Mouse (Mus musculus): ENCODE measurements around the gene Stard8.
"Not testable (repeated sequence)": the region's sequence is repeated elsewhere in the genome, so short reads cannot be mapped to it uniquely, and the experiment has no call there.

The Stard8 gene

DNA sequence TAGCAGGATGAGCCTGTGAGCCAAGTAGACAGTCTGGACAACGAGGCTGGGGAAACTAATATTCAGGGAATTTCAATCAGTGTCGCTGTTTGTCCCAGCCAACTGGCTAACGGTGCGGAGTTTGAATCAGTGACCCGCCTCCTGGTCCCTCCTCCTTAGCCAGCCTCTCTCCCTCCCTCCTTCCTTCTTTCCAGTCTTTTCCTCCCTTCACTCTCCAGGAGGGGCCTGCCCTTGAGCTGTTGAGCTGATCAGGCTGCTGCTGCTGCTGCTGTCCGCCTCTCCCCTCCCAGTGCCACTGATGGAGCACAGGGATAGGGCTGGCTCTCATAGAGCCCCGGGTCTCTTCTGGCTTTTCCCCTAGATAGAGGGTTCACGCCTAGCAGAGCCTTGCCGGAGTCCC lies at the start of gene Stard8:
Gene Stard8 (plus strand): TSS at position 203 of the 400 bp plus-strand sequence.
- DNase-seq: no peak

DNA sequence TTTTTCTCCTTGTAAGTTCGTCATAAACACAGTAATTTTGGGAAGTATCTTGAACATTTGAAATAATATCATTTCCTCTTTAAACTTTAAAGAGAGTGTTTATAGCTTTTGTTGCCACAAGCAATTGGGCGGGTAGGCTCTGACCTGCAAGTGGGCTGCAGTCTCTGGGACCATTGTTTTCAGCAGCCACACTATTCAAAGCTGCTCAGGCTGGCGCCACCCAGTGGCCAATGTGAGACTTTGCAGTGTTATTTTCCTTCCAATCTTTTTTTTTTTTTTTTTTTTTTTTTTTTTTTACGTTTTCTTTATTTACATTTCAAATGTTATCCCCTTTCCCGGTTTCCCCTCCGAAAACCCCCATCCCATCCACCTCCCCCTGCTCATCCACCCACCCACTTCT lies 49.1 kb upstream of the Stard8 start:
- no peak for DNase-seq

DNA sequence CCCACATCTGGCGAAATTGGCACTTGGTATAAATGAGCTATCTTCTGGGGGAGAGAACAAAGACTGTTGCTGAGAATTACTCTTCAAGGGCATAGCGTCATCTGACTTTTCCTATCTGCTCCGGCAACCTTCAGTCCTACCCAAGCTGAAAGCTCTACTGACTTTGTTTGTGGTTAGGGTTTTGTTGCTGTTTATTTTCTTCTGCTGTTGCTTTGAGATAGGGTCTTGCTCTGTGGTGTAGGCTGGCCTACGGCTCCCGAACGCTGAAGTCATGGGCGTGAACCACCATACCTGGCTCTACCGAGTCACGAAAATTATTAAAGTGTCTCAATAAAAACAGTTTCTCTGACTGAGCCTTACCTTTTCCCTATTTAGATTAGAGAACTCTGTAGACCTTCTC lies 44.8 kb upstream of the Stard8 start:
- no peak for DNase-seq

DNA sequence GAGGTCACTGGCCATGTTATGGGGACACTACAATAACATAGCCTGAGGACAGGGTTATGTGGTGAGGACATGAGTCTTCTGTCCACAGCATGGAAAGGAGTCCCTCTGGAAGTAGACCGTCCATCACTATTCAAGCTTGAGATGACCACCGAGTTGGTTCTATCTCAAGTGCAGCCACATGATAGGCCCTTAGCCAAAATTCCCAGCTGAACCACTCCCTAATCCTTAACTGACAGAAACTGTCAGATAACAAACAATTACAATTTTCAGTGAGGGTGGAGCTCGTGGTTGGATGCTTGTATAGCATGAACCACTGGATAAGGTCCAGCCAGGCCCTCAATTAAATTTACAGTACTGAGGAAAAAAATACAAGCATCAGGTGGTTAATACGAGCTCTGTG lies 44.0 kb upstream of the Stard8 start:
- DNase-seq: no peak

DNA sequence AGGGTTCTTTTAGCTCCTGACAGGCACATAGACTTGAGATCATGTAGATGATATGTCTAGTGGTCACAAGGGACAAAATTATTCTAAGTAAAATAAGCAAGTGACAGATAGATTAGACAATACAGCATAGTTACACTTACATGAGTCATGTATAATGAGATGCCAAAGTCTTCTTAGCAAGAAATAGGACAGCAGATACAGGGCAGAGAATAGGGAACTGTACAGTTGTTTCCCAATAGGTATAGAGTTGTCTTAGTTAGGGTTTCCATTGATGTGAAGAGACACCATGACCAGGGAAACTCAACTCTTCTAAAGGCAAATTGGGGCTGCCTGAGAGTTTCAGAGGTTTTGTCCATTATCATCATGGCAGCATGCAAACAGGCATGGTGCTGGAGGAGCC lies 39.3 kb upstream of the Stard8 start:
- DNase-seq: no peak

DNA sequence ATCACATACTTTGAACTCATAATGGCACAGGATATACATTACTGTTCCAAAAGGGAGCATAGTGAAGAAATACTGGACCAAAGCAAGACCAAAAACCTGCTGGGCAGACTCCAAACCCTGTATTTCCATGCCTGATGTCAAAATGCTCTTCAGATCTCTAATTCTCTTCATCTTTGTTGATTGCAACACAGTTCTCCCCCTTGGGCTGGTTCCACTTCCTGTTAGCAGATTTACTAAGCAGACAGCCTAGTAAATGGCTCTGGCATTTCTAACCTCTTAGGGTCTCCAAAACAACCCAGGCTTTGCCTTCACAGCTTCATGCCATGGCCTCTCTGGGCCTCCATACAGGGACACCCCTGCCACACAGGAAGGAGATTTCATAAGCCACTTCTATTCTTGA lies 38.5 kb upstream of the Stard8 start:
- no peak for DNase-seq

DNA sequence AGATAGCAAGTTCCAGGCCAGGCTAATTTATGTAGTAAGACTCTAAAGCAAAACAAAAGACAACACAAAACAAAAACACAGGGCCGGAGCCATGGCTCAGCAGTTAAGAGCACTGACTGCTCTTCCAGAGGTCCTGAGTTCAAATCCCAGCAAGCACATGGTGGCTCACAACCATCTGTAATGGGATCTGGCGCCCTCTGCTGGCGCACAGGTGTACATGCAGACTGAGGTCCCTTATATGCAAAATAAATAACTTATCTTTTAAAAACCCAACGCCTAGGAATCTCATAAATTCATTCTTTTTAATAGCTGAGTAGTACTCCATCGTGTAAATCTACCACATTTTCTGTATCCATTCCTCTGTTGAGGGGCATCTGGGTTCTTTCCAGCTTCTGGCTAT lies 16.4 kb upstream of the Stard8 start:
- not testable (repeated sequence) for DNase-seq

DNA sequence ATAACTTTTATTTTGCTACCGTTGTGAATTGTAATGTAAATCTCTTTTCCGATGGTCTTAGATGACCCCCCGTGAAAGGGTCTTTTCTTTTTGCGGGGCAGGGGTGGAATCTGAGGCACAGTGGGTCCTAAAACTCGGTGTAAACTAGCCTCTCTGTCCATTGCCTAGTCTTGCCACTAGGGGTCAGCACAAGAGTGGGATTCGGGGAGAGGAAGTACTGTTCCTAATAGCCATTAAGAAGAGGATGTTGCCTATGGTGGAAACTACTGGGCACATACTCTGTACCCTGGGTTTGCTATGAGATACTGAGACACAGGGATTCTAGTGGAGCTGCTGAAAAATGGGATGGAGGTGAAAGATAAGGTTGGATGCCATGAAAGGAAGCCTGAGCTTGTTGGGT lies 13.5 kb upstream of the Stard8 start:
- peak; percentile 23 for DNase-seq

DNA sequence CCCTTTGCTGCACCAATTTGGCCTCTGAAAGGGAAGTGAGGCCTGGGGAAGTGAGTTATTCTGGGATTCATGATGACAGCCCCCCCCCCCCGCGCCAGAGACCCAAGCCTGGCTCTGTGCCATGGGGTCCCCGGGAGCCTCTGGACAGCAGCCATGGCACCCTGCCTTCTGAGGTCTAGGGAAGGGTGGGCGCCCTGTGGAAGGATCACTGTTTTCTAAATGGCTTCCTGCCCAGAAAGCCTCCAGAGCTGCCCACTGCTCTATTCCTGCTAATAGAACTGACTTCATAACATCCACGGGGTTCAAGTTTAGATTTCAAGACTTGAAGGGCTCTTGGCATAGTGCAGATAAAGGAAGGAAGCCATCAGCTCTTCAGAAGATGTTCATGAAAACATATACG lies 983 bp upstream of the Stard8 start:
- no peak for DNase-seq

DNA sequence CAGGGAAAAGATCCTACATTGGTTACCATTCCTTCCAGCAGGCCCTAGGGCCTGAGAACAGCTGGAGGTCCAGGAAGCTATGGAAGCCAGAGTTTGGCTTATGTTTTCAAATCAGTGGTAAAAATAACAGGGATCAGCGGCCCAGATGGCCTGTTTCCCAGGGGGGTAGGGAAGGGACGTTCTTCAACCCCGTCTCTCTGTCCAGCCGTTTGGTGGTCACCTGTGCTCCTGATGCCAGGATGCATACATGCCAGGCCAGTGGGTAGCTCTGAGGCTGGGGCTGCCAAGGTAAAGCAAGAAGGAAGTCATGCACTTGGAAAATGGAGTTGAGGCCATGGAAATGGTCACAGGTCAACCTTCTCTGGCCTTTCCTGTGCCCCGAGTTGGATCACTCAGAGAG lies 7.5 kb downstream of the Stard8 start:
- DNase-seq: no peak

DNA sequence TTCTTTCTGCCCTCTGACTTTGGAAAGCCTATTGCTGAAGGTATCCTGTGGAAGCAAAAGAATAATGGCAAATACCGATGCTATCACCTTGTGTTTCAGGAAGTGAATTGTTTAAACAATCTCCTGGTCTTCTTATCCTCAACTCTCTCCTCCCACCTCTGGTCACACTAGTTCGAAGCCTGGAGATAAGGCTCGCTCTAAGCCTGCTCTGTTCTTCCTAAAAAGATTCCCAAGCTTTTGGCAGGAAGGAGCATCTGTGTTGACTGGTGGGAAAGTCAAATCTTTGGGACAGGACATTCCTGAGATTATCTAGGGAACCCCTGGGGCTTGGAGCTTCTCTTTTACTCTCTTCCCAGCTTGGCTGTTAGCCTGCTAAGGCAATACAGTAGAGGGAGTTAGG lies 8.2 kb downstream of the Stard8 start:
- no peak for DNase-seq

DNA sequence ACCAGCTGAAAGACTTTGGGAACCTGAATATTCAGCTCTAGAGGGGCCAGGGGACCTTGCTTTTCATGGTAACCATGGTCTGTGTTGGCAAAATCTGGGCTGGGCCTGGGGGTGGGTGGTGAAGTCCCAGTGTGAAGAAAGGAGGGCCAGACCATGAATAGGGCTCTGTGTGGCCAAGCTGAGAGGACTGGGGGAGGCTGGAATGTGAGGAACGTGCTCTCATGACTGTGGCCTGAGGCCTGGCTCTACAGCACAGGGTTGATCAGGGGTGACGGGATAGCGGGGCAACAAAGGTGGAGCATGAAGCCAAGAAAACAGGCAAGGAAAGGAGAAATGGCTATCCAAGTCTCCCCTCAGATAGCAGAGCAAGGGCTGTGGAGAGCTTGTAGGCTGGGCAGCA lies 9.4 kb downstream of the Stard8 start:
- no peak for DNase-seq

DNA sequence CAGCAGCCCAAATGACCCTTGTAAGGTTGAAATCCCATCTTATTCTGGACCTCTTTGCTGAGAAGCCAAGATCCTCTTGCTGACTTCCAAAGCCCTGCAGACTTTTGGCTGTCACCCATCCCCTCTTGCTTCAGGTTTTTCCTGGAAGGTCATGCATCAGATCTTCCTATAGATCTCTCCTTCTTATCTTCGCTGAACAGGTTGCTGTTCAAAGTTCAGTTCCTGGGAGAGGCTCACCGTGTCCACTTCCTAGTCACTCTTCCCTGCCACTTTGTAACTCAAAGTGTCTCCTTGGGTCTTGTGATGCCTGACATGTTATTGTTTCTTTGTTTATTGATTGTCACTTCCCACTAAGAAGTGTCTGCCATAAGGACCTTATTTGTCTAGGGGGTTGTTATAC lies 12.7 kb downstream of the Stard8 start:
- DNase-seq: no peak

DNA sequence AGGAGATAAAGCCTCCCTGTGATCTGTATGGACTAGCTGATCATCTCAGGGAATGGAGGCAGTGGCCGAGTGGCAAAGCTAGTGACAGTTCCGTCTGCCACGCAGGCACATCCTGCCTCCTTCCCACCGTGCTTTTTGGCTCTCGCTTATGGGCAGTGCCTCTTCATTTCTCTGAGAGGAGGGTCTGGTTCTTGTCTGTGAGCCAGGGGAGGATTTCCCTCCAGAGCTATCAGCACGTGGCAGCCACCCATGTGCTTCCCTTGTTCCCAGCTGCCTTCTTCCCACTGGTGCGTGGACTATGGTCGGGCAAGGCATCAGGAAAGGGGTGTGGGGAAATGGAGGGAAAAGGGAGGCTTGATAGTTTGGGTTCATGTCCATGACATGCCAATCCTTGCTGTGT lies 13.9 kb downstream of the Stard8 start:
- no peak for DNase-seq

DNA sequence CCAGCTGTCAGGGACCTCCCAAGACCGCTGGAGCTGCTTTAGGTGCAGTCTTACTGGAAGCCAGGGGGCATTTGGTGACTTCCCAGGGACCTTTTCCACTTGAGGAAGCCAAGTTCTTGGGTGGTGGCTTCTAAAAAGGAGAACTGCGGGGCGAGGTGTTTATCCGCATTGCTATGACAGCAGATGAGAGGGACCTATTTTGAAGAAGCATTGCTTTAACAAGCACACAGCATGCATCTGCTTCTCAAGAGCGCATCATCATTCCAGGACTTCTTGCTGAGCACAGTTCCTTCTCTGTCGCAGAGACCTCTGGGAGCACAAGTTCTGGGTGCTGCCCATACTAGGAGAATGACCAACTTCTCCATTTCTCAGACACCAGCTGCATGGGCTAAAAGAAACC lies 14.8 kb downstream of the Stard8 start:
- DNase-seq: no peak

DNA sequence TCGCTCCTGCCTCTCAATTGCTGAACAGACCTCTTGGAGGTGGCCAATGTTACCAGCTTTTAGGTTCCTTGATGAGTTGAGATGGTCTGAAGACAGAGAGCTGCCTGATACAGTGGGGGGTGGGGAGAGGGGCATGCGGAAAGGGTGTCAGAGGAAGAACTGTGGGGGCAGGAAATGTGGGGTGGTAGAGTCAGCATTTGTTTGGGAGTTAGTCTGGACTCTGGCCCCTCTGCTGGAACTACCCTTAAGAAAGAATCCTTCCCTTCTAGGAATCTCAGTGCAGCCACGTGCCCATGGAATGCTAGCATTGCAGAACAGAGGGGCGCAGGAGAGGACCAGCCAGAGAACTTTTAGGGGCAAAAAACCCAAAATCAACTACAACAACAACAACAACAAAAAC lies 16.3 kb downstream of the Stard8 start:
- no peak for DNase-seq

DNA sequence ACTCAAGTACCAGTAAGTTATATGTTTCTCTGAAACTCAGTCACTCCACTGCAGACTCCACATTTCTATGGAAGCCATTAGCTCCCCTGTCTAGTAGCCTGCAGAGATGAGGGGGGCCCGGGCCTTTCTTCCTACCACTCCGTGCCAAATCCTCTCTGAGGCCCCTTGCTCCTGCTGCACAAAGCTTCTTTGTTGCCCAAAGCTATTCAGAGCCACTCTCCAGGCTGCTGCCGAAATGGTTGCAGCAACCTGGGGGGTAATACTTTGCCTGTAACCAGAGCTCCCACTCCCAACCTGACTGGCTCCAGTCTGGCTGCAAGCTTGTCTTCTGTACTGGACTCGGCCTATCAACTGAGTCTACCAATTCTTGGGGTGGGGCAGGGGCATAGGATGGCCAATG lies 17.2 kb downstream of the Stard8 start:
- no peak for DNase-seq

DNA sequence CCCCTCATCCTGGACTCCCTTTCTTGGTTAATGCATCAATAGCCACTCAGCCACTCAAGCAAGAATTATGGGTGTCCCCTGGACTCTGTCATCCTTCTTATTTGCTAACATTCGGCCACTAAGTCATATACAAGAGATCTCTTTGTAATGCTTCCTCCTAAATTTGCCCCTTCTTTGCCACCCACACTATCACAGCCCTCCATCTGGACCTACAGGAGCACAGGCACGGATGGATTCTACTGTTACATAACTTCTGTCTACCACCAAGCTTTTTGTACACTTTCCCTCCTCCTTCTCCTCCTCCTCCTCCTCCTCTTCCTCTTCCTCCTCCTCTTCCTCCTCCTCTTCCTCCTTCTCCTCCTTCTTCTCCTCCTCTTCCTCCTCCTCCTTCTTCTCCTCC lies 18.5 kb downstream of the Stard8 start:
- no peak for DNase-seq

DNA sequence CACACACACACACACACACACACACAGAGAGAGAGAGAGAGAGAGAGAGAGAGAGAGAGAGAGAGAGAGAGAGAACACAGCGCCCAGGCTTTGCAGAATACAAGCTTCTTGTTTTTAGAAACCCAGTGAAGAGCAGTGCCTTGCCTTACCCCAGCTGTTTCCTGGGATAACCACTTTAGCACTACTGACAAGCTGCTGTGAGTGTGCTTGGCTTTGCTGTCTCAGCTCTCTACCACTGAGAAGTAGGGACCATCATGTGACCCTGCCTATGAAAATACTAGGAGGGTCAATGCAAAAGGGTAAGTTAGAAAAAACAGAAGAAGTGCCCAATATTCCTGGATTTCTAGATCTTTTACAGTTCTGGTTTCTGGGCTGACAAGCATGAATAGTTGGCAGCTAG lies 20.9 kb downstream of the Stard8 start:
- no peak for DNase-seq

DNA sequence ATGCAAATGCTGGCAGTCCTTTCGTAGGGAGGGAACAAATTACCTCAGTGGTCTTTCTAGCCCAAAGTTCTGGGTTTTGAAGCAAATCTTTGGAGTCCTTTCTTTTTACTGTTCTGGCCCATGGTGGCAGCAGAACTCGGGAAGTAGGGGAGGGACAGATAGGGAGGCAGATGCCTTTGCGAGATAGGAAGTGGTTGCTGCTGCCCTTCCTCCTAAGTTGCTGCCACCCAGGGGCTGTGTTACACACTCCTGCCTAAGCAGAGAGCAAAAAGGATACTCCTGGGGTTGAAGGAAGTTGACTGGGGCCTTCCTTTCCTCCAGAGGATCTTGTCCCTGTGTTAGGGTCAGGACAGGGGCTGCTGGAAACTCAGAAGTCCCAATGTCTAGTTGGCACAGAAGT lies 32.4 kb downstream of the Stard8 start:
- no peak for DNase-seq

DNA sequence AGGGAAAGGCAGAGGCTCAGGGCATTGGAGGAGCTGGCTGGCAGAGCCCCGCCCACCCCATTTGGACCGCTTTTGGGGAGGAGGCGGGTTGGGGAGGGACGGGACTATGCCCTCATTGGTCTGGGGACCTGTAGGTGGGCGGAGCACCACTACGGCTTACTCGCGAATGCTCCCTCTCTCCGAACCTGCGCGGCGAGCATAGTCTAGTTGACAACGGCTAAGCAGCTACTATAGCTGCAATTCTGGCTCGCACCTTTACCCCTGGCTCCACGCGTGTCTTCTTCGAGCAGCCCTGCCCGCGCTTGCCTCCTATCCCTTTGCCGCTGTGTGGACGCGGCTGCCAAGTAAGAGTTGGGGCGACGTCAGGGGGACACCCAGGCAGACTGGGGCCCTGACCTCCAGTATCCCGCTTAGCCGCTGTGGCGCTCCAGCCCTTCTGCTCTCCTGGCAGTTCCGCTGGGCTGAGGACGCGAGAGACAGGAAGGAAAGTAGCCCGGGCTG lies 39.5 kb downstream of the Stard8 start:
- peak; percentile 60 for DNase-seq

DNA sequence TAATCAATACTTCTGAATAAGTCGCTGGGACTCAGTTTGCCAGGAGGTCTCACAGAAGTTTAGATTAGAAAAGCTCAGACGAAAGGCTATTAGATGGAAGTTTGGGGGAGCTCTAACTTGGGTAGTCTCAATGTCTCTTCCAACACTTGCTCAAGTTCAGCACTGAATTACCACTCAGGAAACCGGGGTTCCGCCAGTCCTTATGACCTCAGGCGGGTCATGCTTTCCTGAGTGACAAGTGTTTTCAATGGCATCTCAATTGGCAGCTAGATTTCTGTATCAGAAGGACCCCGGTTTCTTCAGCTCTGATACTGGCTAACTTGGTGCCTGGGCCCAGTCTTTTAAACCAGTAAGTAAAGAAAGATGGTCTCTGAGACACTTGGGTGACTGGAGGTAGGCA lies 40.2 kb downstream of the Stard8 start:
- no peak for DNase-seq

DNA sequence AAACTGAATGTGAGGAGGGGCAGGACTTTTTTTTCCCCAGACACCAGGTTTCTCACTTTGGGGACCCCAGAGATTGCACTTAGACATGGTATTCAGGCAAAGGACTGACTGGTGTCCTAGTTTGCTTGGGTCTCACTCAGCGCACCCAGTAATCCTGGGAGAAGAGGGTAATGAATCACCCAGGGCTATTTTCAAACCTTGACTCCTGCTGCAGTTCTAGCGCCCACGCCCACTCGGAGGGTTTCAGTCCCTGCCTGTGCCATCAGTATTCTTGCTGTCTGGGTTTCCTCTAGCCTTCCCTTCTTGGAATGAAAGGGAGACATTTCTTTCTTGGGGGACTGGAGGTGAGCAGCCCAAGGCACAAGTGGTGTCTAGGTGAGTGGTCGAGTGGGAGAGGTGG lies 40.7 kb downstream of the Stard8 start:
- DNase-seq: no peak

DNA sequence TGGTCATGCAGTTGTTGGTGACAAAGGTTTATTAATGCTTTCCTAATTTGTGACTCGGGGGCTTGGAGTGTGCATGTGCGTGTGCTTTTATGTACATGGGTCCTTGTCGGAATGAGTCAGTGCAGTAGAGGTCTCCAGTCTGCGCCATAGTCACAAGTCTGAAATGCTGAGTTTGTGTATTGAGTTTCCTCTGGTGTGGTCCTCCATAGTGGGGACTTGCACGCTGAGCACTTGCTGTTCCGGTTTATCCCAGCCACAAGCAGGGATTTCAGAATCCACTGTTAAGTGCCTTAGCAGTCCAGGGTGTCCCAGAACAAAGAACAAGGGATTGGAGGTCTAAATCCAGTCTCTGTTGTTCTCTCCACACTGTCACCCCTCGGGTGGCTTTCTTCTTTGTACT lies 42.3 kb downstream of the Stard8 start:
- DNase-seq: no peak

DNA sequence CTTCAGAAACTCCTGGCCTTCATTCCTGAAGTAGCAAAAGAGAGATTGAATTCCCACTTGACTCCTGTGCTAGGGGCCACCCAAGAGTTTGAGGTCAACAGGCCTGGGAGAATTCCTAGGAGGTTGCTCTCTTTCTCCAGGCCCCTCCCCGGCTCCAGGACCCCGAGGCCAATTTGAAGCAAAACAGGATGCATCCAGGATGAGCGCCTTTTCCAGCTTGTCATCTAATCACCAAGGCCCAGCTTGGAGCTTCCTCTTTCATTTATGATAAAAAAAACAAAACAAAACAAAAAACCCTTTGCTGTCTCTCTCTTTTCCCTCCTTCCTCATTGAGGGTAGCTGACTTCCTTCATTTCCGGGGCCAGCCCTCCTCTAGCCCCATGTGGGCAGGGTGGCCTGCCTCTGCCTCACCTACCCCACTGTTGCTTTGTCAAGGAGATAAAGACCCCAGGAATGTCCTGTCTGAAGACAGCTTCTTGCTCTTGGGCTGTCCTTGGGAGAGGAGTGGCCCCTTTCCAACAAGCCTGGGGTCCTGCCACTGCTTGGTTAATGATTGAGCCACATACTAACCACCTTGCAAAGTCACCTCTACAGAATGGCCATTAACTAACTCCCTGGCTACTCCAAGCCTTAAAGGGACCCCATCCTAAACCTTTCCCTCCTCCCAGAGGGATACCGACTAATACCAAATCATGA lies 43.5 kb downstream of the Stard8 start:
- DNase-seq: no peak

DNA sequence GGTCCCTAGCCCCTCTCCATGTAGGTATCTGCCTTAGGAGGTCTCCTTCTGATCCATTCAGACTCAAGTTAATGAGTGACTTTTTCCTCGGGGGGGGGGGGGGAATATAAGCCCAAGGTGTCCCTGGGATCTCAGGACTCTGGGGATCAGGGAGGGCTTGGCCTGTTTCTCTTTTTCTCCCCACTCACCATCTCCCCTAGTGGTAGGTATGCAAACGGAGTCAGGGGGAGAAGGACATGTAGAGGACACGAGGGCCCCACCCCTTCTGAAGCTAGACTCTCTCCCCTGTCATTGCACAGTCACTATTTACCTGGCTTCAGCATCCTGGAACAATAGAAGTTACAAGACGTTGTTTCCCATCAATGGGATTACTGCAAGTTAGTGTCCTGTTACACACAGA lies 45.1 kb downstream of the Stard8 start:
- DNase-seq: no peak
